Mouse (Mus musculus): ENCODE measurements at regions not wholly inside any gene's neighbourhood (a gene's known extent, or its start where the extent isn't known, plus 50 kb on each side); places are given as distances from the start of the nearest gene placed in this dataset.

DNA sequence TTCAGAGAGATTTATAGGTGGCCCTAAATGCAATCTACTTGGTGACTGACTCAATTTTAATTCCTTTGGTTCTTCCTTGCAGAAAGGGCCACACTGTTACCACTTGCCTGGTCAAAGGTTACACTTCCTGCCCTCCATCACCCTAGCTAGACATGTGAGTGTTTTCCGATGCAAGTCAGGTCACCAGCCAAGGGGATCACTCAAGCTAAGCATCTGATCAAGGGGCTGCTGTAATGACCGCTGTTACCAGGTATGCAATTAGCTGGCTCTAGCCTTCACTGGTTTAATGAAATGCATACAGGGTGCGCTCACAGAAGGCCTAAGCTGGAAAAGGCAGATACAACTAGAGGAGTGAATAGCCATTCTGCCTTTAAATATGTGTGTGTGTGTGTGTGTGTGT lies 105.1 kb downstream of the Mtx2 start:
- H3K4me2 ChIP-seq (replicated peaks; ENCODE audit: low read depth, low read length) = no peak overlapping the region
- no peaks in the 10 kb centered on the region for H3K27me3 ChIP-seq (ENCODE audit: control insufficient read depth, insufficient read depth, low read length)
- H3K4me1 ChIP-seq (ENCODE audit: control insufficient read depth, insufficient read depth, low read length) = peaks cover 29% of the 10 kb centered on the region
- H3K4me3 ChIP-seq (ENCODE audit: low read length) = no peak overlapping the region
- peak; percentile 79 for ATAC-seq (ENCODE audit: low FRiP score, low TSS enrichment)
- 10% methylated on average over 3 of the region's 3 CpGs for WGBS
- H3K9me3 ChIP-seq (ENCODE audit: control insufficient read depth, low read length) = no peaks in the 10 kb centered on the region
- H3K9ac ChIP-seq (ENCODE audit: low read depth, low read length) = no peak overlapping the region
- peak overlapping the region; percentile 45; the same call in 1 of the 2 replicates for H3K27ac ChIP-seq (ENCODE audit: low read depth, low read length)
- no peaks in the 10 kb centered on the region for H3K36me3 ChIP-seq (ENCODE audit: control insufficient read depth, insufficient read depth, low read length)

DNA sequence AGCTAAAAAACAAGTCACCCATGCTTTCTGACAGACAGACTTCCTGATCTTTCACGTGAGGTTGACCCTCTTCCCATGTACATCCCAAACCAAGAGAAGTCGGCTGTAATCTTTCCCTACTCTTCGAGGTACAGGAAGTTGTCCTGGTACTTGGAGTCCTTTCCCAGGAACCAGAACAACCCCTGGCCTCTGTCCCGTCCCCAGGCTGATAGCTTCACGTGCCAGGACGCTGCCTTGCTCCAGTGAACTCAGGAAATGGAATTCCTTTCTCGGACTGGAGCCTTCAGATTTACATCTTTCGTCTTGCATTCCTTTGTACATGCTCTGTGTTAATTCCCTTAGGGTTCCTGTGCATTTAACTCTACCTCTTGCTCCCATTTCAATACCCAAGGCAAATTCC lies 107.6 kb downstream of the Mtx2 start:
- Histone ChIP-seq H3K4me3 (ENCODE audit: low read length) (no peak overlapping the region), H3K9ac (ENCODE audit: low read depth, low read length) (no peak overlapping the region), H3K27me3 (ENCODE audit: control insufficient read depth, insufficient read depth, low read length) (no peaks in the 10 kb centered on the region), H3K27ac (ENCODE audit: low read depth, low read length) (peak overlapping the region; percentile 56; the same call in 1 of the 2 replicates), H3K4me2 (replicated peaks; ENCODE audit: low read depth, low read length) (no peak overlapping the region), H3K4me1 (ENCODE audit: control insufficient read depth, insufficient read depth, low read length) (peaks cover 29% of the 10 kb centered on the region), H3K36me3 (ENCODE audit: control insufficient read depth, insufficient read depth, low read length) (no peaks in the 10 kb centered on the region), H3K9me3 (ENCODE audit: control insufficient read depth, low read length) (no peaks in the 10 kb centered on the region)
- ATAC-seq (ENCODE audit: low FRiP score, low TSS enrichment) = peak; percentile 50; the same call in 1 of the 2 replicates
- 6% methylated on average over 8 of the region's 8 CpGs for WGBS

DNA sequence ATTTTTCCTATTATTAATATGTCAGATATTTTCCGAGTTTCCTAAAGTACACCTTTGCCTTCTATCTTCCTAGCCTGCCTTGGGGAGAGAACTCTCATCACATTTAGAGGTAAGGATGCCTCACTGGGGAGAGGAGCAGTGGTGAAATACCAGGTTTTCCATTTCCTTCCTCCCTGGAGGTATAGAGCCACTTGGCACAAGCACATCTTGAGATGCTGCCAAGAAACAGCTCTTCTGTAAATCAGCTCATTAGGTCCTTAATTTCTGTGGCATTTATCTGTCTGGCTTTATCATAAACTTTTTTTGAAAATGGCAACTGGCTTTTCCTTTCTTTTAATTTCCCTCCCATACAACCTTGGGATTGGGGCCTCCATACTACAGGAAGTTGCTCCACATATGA lies 108.2 kb downstream of the Mtx2 start:
- H3K4me3 ChIP-seq (ENCODE audit: low read length) = no peak overlapping the region
- WGBS = 73% methylated on average over 1 of the region's 1 CpGs
- no peak overlapping the region for H3K4me2 ChIP-seq (replicated peaks; ENCODE audit: low read depth, low read length)
- H3K27ac ChIP-seq (ENCODE audit: low read depth, low read length) = peak overlapping the region; percentile 0; the same call in 1 of the 2 replicates
- no peaks in the 10 kb centered on the region for H3K27me3 ChIP-seq (ENCODE audit: control insufficient read depth, insufficient read depth, low read length)
- H3K9ac ChIP-seq (ENCODE audit: low read depth, low read length) = no peak overlapping the region
- H3K4me1 ChIP-seq (ENCODE audit: control insufficient read depth, insufficient read depth, low read length) = peaks cover 29% of the 10 kb centered on the region
- no peak for ATAC-seq (ENCODE audit: low FRiP score, low TSS enrichment)
- H3K9me3 ChIP-seq (ENCODE audit: control insufficient read depth, low read length) = no peaks in the 10 kb centered on the region
- H3K36me3 ChIP-seq (ENCODE audit: control insufficient read depth, insufficient read depth, low read length) = no peaks in the 10 kb centered on the region

DNA sequence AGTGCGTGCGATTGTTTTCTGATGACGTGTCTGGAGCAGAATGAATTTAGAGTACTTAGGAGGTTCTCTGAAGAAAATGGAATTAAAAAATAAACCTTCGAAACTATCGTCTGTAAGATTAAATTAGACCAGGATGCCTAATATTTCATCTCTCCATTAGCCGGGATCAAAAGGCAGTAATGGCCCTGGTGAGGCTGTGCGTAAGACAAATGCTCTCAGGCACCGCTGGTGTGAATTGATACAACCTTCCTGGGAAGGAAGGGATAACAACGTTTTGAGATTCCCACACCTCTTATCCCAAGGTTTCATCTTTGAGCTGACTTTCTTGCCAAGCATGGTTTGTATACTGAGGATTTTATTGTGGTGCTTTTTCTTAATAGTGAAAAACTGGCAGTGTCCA lies 113.1 kb downstream of the Mtx2 start:
- WGBS = 49% methylated on average over 9 of the region's 9 CpGs
- Histone ChIP-seq H3K27me3 (ENCODE audit: control insufficient read depth, insufficient read depth, low read length) (no peaks in the 10 kb centered on the region; the same call in 1 of the 2 replicates), H3K4me3 (ENCODE audit: low read length) (no peak overlapping the region), H3K36me3 (ENCODE audit: control insufficient read depth, insufficient read depth, low read length) (no peaks in the 10 kb centered on the region), H3K4me1 (ENCODE audit: control insufficient read depth, insufficient read depth, low read length) (no peaks in the 10 kb centered on the region), H3K9me3 (ENCODE audit: control insufficient read depth, low read length) (no peaks in the 10 kb centered on the region), H3K9ac (ENCODE audit: low read depth, low read length) (no peak overlapping the region), H3K4me2 (replicated peaks; ENCODE audit: low read depth, low read length) (no peak overlapping the region), H3K27ac (ENCODE audit: low read depth, low read length) (no peak overlapping the region)
- no peak for ATAC-seq (ENCODE audit: low FRiP score, low TSS enrichment)

DNA sequence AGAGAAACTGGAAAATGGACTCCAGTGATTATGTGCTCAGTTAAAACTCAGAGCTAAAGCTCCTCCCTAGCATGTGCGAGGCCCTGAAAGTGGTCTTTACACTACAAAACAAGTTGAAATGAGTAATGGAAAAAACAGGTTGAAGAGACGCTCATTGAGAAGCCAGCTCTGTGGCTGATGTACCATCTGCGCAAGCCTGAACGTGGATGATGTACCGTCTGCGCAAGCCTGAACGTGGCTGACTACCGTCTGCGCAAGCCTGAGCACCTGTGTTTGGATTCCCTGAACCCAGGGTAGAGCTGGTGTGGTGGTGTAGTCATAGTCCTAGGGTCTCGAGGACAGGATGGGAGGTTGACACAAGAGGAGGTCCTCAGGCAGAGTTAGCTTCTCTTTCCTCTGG lies 116.4 kb downstream of the Mtx2 start:
- Histone ChIP-seq H3K4me3 (ENCODE audit: low read length) (no peak overlapping the region), H3K27me3 (ENCODE audit: control insufficient read depth, insufficient read depth, low read length) (no peaks in the 10 kb centered on the region; the same call in 1 of the 2 replicates), H3K4me2 (replicated peaks; ENCODE audit: low read depth, low read length) (no peak overlapping the region), H3K9me3 (ENCODE audit: control insufficient read depth, low read length) (no peaks in the 10 kb centered on the region), H3K27ac (ENCODE audit: low read depth, low read length) (no peak overlapping the region), H3K4me1 (ENCODE audit: control insufficient read depth, insufficient read depth, low read length) (no peaks in the 10 kb centered on the region), H3K9ac (ENCODE audit: low read depth, low read length) (no peak overlapping the region), H3K36me3 (ENCODE audit: control insufficient read depth, insufficient read depth, low read length) (no peaks in the 10 kb centered on the region)
- WGBS = 94% methylated on average over 10 of the region's 10 CpGs
- ATAC-seq (ENCODE audit: low FRiP score, low TSS enrichment) = no peak

DNA sequence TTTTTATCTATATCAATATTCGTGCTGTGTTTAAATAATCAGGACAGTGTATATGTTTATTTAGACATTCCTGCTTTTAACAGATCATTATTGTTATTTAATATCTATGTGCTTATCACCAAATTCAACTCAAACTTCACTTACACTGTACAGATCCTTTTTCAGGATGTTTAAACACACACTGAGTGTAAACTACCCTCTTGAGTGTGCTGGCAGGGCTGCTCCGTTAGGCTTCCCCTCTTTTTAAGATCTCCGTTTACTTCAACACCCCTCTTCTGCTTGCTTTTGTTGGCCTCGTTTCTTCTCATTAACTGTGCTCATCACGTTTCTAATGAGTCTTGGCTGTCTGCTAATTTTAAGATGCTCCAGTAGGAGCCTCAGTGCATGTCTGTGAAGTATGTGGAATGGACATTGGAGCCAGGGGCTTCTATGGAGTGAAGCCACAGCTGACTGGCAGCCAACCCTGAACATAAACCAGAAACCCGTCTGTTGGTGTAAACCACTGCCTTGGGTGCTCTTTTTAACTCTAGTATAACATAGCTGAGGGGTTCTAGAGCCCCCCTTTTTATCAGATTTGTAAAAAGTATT lies 117.1 kb downstream of the Mtx2 start:
- no peak overlapping the region for H3K27ac ChIP-seq (ENCODE audit: low read depth, low read length)
- WGBS = 51% methylated on average over 6 of the region's 6 CpGs
- peak; percentile 66; the same call in 1 of the 2 replicates for ATAC-seq (ENCODE audit: low FRiP score, low TSS enrichment)

DNA sequence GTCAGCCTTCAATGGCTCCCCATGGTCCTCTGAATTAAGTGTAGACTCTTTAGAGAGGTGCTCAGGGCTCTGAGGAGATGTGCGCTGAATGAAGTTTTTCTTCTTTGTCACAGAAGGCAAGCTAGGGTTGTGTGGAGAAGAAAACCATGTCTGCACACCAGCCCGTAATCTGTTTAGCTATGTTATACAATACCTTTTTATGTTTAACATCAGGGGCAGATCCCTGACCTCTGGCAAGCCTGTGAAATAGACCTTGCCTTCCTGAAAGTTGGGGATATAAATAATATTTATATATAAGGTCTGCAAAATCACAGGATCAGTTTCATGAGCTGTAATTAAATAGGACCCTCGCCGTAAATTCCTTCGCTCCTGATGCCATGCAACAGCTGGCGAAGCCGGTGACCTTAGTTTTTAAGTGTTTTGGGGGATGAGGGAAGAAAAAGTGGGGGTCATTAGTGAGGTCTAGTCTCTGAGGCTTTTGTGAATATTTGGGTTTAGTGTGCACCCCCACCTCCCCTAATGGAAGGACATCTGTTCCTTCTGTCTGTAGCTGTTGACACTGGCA lies 119.7 kb downstream of the Mtx2 start:
- WGBS = 24% methylated on average over 7 of the region's 7 CpGs
- H3K4me2 ChIP-seq (replicated peaks; ENCODE audit: low read depth, low read length) = no peak overlapping the region
- H3K9me3 ChIP-seq (ENCODE audit: control insufficient read depth, low read length) = no peaks in the 10 kb centered on the region
- H3K27ac ChIP-seq (ENCODE audit: low read depth, low read length) = no peak overlapping the region
- ATAC-seq (ENCODE audit: low FRiP score, low TSS enrichment) = peak; percentile 77
- H3K4me3 ChIP-seq (ENCODE audit: low read length) = no peak overlapping the region
- no peaks in the 10 kb centered on the region; the same call in 1 of the 2 replicates for H3K27me3 ChIP-seq (ENCODE audit: control insufficient read depth, insufficient read depth, low read length)
- H3K9ac ChIP-seq (ENCODE audit: low read depth, low read length) = no peak overlapping the region
- no peaks in the 10 kb centered on the region for H3K4me1 ChIP-seq (ENCODE audit: control insufficient read depth, insufficient read depth, low read length)
- H3K36me3 ChIP-seq (ENCODE audit: control insufficient read depth, insufficient read depth, low read length) = no peaks in the 10 kb centered on the region

More for the DNA sequence above, 117.1 kb downstream of the Mtx2 start:
- no peak overlapping the region for H3K4me3 ChIP-seq (ENCODE audit: low read length)
- H3K4me1 ChIP-seq (ENCODE audit: control insufficient read depth, insufficient read depth, low read length) = no peaks in the 10 kb centered on the region
- no peaks in the 10 kb centered on the region for H3K36me3 ChIP-seq (ENCODE audit: control insufficient read depth, insufficient read depth, low read length)
- no peak overlapping the region for H3K4me2 ChIP-seq (replicated peaks; ENCODE audit: low read depth, low read length)
- H3K27me3 ChIP-seq (ENCODE audit: control insufficient read depth, insufficient read depth, low read length) = no peaks in the 10 kb centered on the region; the same call in 1 of the 2 replicates
- no peaks in the 10 kb centered on the region for H3K9me3 ChIP-seq (ENCODE audit: control insufficient read depth, low read length)
- no peak overlapping the region for H3K9ac ChIP-seq (ENCODE audit: low read depth, low read length)

DNA sequence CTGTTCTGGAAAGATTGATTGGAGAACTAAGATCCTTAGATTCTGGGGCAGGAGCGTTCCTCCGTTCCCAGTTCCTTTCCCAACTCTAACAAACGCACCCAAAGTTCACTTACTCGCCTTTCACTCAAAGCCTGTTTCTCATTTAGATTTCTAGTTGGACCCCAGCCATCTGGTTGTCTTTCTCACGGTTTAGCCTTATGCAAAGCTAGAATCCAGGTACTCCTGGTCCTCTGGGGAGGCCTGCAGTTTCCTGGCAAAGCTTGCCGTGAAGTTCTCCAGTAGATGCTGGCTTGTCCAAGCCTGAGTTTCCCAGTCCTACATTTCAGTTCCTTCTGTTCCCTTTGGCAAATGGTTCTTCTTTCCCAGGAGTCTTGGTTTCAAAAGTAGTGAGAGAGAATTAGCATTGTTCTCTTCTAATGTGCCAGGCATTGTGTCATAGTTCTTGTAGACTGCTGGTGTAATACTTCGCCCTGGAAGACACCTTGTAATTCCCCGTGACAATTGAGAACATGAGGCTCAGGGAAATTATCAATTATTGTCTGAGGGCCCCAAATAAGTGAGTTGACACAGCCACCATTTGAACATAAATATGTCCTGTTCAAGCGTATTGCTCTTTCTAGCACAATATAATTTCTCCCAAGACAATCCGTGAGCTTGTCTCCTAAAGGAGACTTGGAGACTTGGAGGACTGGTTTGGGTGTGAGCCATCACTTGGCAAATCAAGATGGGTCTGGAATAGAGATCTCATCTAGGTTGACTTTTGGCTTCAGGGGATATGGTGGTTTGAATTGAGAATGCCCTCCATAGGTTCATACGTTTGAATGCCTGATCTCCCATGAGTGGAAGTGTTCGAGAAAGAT lies 126.0 kb downstream of the Mtx2 start:
- no peak overlapping the region for H3K9ac ChIP-seq (ENCODE audit: low read depth, low read length)
- H3K4me1 ChIP-seq (ENCODE audit: control insufficient read depth, insufficient read depth, low read length) = no peaks in the 10 kb centered on the region
- H3K27ac ChIP-seq (ENCODE audit: low read depth, low read length) = no peak overlapping the region
- H3K9me3 ChIP-seq (ENCODE audit: control insufficient read depth, low read length) = no peaks in the 10 kb centered on the region
- H3K4me3 ChIP-seq (ENCODE audit: low read length) = no peak overlapping the region
- no peak for ATAC-seq (ENCODE audit: low FRiP score, low TSS enrichment)
- H3K27me3 ChIP-seq (ENCODE audit: control insufficient read depth, insufficient read depth, low read length) = no peaks in the 10 kb centered on the region
- H3K4me2 ChIP-seq (replicated peaks; ENCODE audit: low read depth, low read length) = no peak overlapping the region
- no peaks in the 10 kb centered on the region for H3K36me3 ChIP-seq (ENCODE audit: control insufficient read depth, insufficient read depth, low read length)
- 85% methylated on average over 12 of the region's 12 CpGs for WGBS

DNA sequence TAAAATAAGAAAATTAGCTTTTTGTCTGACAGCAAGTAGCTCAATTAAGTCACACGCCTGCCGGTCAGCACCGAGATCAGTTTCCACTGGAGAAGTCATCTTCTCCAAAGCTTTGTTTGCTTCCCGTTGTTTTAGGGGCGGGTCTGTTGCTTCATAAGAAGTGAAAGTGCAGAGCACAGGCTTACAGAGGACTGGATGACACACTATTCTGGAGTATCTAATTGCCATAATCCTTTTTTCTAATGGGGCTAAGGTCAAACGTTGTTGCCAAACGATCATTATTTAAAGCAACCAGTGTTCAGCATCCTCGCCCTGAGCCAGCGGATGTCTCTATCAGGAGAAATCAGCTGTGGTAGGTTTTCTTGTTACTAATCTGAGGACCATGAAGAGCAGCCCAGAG lies 128.5 kb downstream of the Mtx2 start:
- no peaks in the 10 kb centered on the region for H3K9me3 ChIP-seq (ENCODE audit: control insufficient read depth, low read length)
- no peaks in the 10 kb centered on the region for H3K4me1 ChIP-seq (ENCODE audit: control insufficient read depth, insufficient read depth, low read length)
- H3K27me3 ChIP-seq (ENCODE audit: control insufficient read depth, insufficient read depth, low read length) = no peaks in the 10 kb centered on the region
- no peaks in the 10 kb centered on the region for H3K36me3 ChIP-seq (ENCODE audit: control insufficient read depth, insufficient read depth, low read length)
- H3K9ac ChIP-seq (ENCODE audit: low read depth, low read length) = no peak overlapping the region
- no peak overlapping the region for H3K4me3 ChIP-seq (ENCODE audit: low read length)
- no peak overlapping the region for H3K27ac ChIP-seq (ENCODE audit: low read depth, low read length)
- 64% methylated on average over 9 of the region's 9 CpGs for WGBS
- ATAC-seq (ENCODE audit: low FRiP score, low TSS enrichment) = no peak
- H3K4me2 ChIP-seq (replicated peaks; ENCODE audit: low read depth, low read length) = no peak overlapping the region
